ENCODE assay signal across 8 mouse cellular contexts in genomic region chr19:3324931-3325711, GRCm38 (mm10). TPM values are rescaled to one million over a fixed set of nuclear protein-coding genes. Genes with fewer than 3 reads are reported as not detected.
DNase-seq lines count a peak whose midpoint lies in the region; ATAC-seq and TF ChIP-seq lines count a peak whose summit lies in the region.

No protein-coding gene starts in this region.

- under 1% methylated on average over 58 of the region's 59 CpGs for WGBS in embryonic facial prominence, embryonic 14.5 days
- under 1% methylated on average over 59 of the region's 59 CpGs for WGBS in kidney, embryonic 14.5 days
- under 1% methylated on average over 59 of the region's 59 CpGs for WGBS in liver, embryonic 11.5 days

- peak overlapping the region; percentile 3 for H3ac ChIP-seq in myocyte (ENCODE audit: control insufficient read depth, insufficient read length)

- H3K36me3 ChIP-seq in embryonic facial prominence, embryonic 14.5 days (ENCODE audit: control insufficient read depth, insufficient read depth, low read length), result no peaks in the 10 kb centered on the region
- no peaks in the 10 kb centered on the region for H3K36me3 ChIP-seq in kidney, embryonic 14.5 days (ENCODE audit: control insufficient read depth, insufficient read depth, low read length)
- H3K36me3 ChIP-seq in liver, embryonic 11.5 days (ENCODE audit: control insufficient read depth, insufficient read depth, low read length), result no peaks in the 10 kb centered on the region
- no peaks in the 10 kb centered on the region for H3K36me3 ChIP-seq in myocyte (ENCODE audit: control insufficient read depth, insufficient read depth)
- no peaks in the 10 kb centered on the region; the same call in 1 of the 2 replicates for H3K36me3 ChIP-seq in splenic B cell, adult 2 months (ENCODE audit: control insufficient read depth, insufficient read depth, low read length, poor library complexity, severe bottlenecking)

- H3K9me3 ChIP-seq in embryonic facial prominence, embryonic 14.5 days (ENCODE audit: control insufficient read depth, low read length), result no peaks in the 10 kb centered on the region
- no peaks in the 10 kb centered on the region for H3K9me3 ChIP-seq in kidney, embryonic 14.5 days (ENCODE audit: control insufficient read depth, low read length)
- H3K9me3 ChIP-seq in liver, embryonic 11.5 days (ENCODE audit: control insufficient read depth, low read length), result no peaks in the 10 kb centered on the region

- H3K79me2 ChIP-seq in myocyte (ENCODE audit: control insufficient read depth, insufficient read depth), result peaks cover 9% of the 10 kb centered on the region

- H3K4me3 ChIP-seq in embryonic facial prominence, embryonic 14.5 days (ENCODE audit: low read depth, low read length), result peak overlapping the region; percentile 54
- peak overlapping the region; percentile 63 for H3K4me3 ChIP-seq in kidney, embryonic 14.5 days (ENCODE audit: low read length)
- H3K4me3 ChIP-seq in liver, embryonic 11.5 days (ENCODE audit: low read depth, low read length), result peak overlapping the region; percentile 61
- H3K4me3 ChIP-seq in myocyte, result peak overlapping the region; percentile 49

- peak; percentile 93 for DNase-seq in A20 (ENCODE audit: low read depth, low spot score)
- DNase-seq in adrenal gland, postnatal 36 days, result peak; percentile 96 to 97
- peak; percentile 95 for DNase-seq in embryonic facial prominence, embryonic 14.5 days (ENCODE audit: low spot score)
- DNase-seq in heart, adult 9 months (ENCODE audit: low spot score in 2 of 2), result peak; percentile 95
- peak; percentile 90 for DNase-seq in liver, embryonic 11.5 days (ENCODE audit: low spot score)
- DNase-seq in splenic B cell, adult 2 months (ENCODE audit: low read depth, low spot score), result peak; percentile 93

- peak overlapping the region; percentile 88 for H3K4me2 ChIP-seq in embryonic facial prominence, embryonic 14.5 days (ENCODE audit: low read depth, low read length)
- H3K4me2 ChIP-seq in kidney, embryonic 14.5 days (replicated peaks; ENCODE audit: low read depth, low read length), result peak overlapping the region; percentile 69
- peak overlapping the region; percentile 84 for H3K4me2 ChIP-seq in liver, embryonic 11.5 days
- peak overlapping the region; percentile 95 for H3K4me2 ChIP-seq in myocyte (ENCODE audit: low read depth)

- peaks cover 16% of the 10 kb centered on the region for H3K4me1 ChIP-seq in embryonic facial prominence, embryonic 14.5 days (ENCODE audit: control insufficient read depth, insufficient read depth, low read length)
- H3K4me1 ChIP-seq in kidney, embryonic 14.5 days (ENCODE audit: control insufficient read depth, insufficient read depth, low read length), result peaks cover 18% of the 10 kb centered on the region
- H3K4me1 ChIP-seq in liver, embryonic 11.5 days (replicated peaks; ENCODE audit: control insufficient read depth, insufficient read depth, low read length), result peaks cover 25% of the 10 kb centered on the region

- peak overlapping the region; percentile 55 for H3K9ac ChIP-seq in embryonic facial prominence, embryonic 14.5 days (ENCODE audit: low read depth, low read length)
- peak overlapping the region; percentile 44 for H3K9ac ChIP-seq in kidney, embryonic 14.5 days (ENCODE audit: low read depth, low read length)
- H3K9ac ChIP-seq in liver, embryonic 11.5 days (ENCODE audit: low read depth, low read length), result peak overlapping the region; percentile 64

- peak overlapping the region; percentile 87 for H3K27ac ChIP-seq in embryonic facial prominence, embryonic 14.5 days (replicated peaks; ENCODE audit: low read depth, low read length)
- H3K27ac ChIP-seq in kidney, embryonic 14.5 days (ENCODE audit: low read depth, low read length), result peak overlapping the region; percentile 91
- peak overlapping the region; percentile 89 for H3K27ac ChIP-seq in liver, embryonic 11.5 days (ENCODE audit: low read depth, low read length)

- TF ChIP-seq POLR2A in myocyte (IDR thresholded peaks at IDR 0.05; ENCODE audit: insufficient read length, low read depth), result peak; percentile 80

- peak; percentile 77 for ATAC-seq in embryonic facial prominence, embryonic 14.5 days (ENCODE audit: low read depth)
- ATAC-seq in kidney, embryonic 14.5 days (ENCODE audit: low FRiP score, low TSS enrichment), result peak; percentile 74
- ATAC-seq in liver, embryonic 11.5 days (replicated peaks; ENCODE audit: low FRiP score), result peak; percentile 60

- peaks cover 13% of the 10 kb centered on the region; the same call in 1 of the 2 replicates for H3K27me3 ChIP-seq in embryonic facial prominence, embryonic 14.5 days (replicated peaks; ENCODE audit: control insufficient read depth, insufficient read depth, low read length)
- no peaks in the 10 kb centered on the region for H3K27me3 ChIP-seq in kidney, embryonic 14.5 days (ENCODE audit: control insufficient read depth, insufficient read depth, low read length)
- no peaks in the 10 kb centered on the region for H3K27me3 ChIP-seq in liver, embryonic 11.5 days (replicated peaks; ENCODE audit: control insufficient read depth, insufficient read depth, low read length)
- H3K27me3 ChIP-seq in myocyte (ENCODE audit: control insufficient read depth, insufficient read depth, insufficient read length), result no peaks in the 10 kb centered on the region
- H3K27me3 ChIP-seq in splenic B cell, adult 2 months (ENCODE audit: control insufficient read depth, insufficient read depth, low read length, poor library complexity, severe bottlenecking), result no peaks in the 10 kb centered on the region

TF ChIP-seq in myocyte, 11 proteins besides CTCF, POLR2A, EP300 and RAD21:
- no peak for TF ChIP-seq TCF12 (IDR thresholded peaks at IDR 0.05; ENCODE audit: insufficient read depth, poor library complexity, severe bottlenecking)
- no peak for TF ChIP-seq TCF3 (IDR thresholded peaks at IDR 0.05; ENCODE audit: insufficient read length, low read depth)
- peak; percentile 64 for TF ChIP-seq POLR2AphosphoS2 (IDR thresholded peaks at IDR 0.05; ENCODE audit: insufficient read length, low read depth)
- no peak for TF ChIP-seq MAX (IDR thresholded peaks at IDR 0.05; ENCODE audit: low read depth)
- TF ChIP-seq E2F4 (IDR thresholded peaks at IDR 0.05; ENCODE audit: insufficient read depth), result no peak
- no peak for TF ChIP-seq REST (IDR thresholded peaks at IDR 0.05; ENCODE audit: insufficient read depth, insufficient read length)
- peak in 2 of 3 experiments; percentile 23 to 76 for TF ChIP-seq MYOD1 (IDR thresholded peaks at IDR 0.05; ENCODE audit: control insufficient read depth in 1 of 3, insufficient read length in 2 of 3, low read depth in 2 of 3)
- no peak for TF ChIP-seq CEBPB (IDR thresholded peaks at IDR 0.05; ENCODE audit: insufficient read depth, poor library complexity, severe bottlenecking)
- TF ChIP-seq SRF (IDR thresholded peaks at IDR 0.05; ENCODE audit: control insufficient read depth, insufficient read length, low read depth), result no peak
- TF ChIP-seq USF1 (IDR thresholded peaks at IDR 0.05; ENCODE audit: low read depth), result peak; percentile 95
- TF ChIP-seq MYOG (IDR thresholded peaks at IDR 0.05; ENCODE audit: control insufficient read depth in 1 of 3, insufficient read depth in 1 of 3, insufficient read length in 2 of 3, low read depth in 2 of 3), result peak in 1 of 3 experiments; percentile 83

RNA-seq across cellular contexts. Expression of gene Cpt1a, which starts 3.0 kb away (rescaled TPM):
- 100 to 1,000 TPM; 265 to 423 TPM for total RNA-seq in adrenal gland, postnatal 36 days (2021)
- polyA plus RNA-seq in embryonic facial prominence, embryonic 14.5 days (2014; fragmentation: Nextera tagmentation; extraction: Ambion mirVana), result 16.5 and 24.9 TPM in 2 replicates
- 10.0 and 23.8 TPM in 2 replicates for polyA plus RNA-seq in kidney, embryonic 14.5 days (2014; fragmentation: Nextera tagmentation; extraction: Ambion mirVana)
- 15.0 and 15.8 TPM in 2 replicates for polyA plus RNA-seq in liver, embryonic 11.5 days (2014; fragmentation: Nextera tagmentation; extraction: Ambion mirVana)
- 13.5 TPM for polyA plus RNA-seq in myocyte (2012; fragmentation: generic; extraction: Trizol)

RNA-seq across cellular contexts. Expression of gene Ighmbp2, which starts 42.3 kb away (rescaled TPM):
- 1 to 10 TPM; 5.2 to 6.7 TPM for total RNA-seq in adrenal gland, postnatal 36 days (2021)
- 8.1 and 8.6 TPM in 2 replicates for polyA plus RNA-seq in embryonic facial prominence, embryonic 14.5 days (2014; fragmentation: Nextera tagmentation; extraction: Ambion mirVana)
- polyA plus RNA-seq in kidney, embryonic 14.5 days (2014; fragmentation: Nextera tagmentation; extraction: Ambion mirVana), result 5.4 and 8.8 TPM in 2 replicates
- polyA plus RNA-seq in liver, embryonic 11.5 days (2014; fragmentation: Nextera tagmentation; extraction: Ambion mirVana), result 7.4 and 8.8 TPM in 2 replicates
- 6.3 TPM for polyA plus RNA-seq in myocyte (2012; fragmentation: generic; extraction: Trizol)

RNA-seq across cellular contexts. Expression of gene Mrpl21, which starts 42.4 kb away (rescaled TPM):
- 10 to 100 TPM; 70.0 to 74.4 TPM for total RNA-seq in adrenal gland, postnatal 36 days (2021)
- polyA plus RNA-seq in embryonic facial prominence, embryonic 14.5 days (2014; fragmentation: Nextera tagmentation; extraction: Ambion mirVana), result 110 and 116 TPM in 2 replicates
- polyA plus RNA-seq in kidney, embryonic 14.5 days (2014; fragmentation: Nextera tagmentation; extraction: Ambion mirVana), result 153 and 174 TPM in 2 replicates
- 154 and 156 TPM in 2 replicates for polyA plus RNA-seq in liver, embryonic 11.5 days (2014; fragmentation: Nextera tagmentation; extraction: Ambion mirVana)
- polyA plus RNA-seq in myocyte (2012; fragmentation: generic; extraction: Trizol), result 81.2 TPM

Comparison
In these comparisons a context has a peak if more than half of its experiments do, and no peak if none do; other contexts are left out.
1. Peak in every context shown above with its lines: DNase-seq, ATAC-seq, H3K4me3 ChIP-seq and H3K27ac ChIP-seq.